Mouse (Mus musculus) thymus, adult 2 months (tissue): ENCODE measurements around the gene Gtf2h4.

ENCODE experiments used
- CTCF ChIP-seq: fragments of 200-500 bp; IDR thresholded peaks from 2 replicates; pipeline ENCODE4 v1.5.1; 2012; ENCODE audit warnings: mild to moderate bottlenecking, control low read depth, low read length, moderate library complexity, borderline replicate concordance; ENCODE audit not compliant: control insufficient read depth, poor library complexity, insufficient read depth; ENCODE audit errors: extremely low read depth
- POLR2A ChIP-seq: fragments of 200-500 bp; IDR thresholded peaks from 2 replicates; pipeline ENCODE4 v1.6.1; 2012; ENCODE audit warnings: mild to moderate bottlenecking, low read length, control low read depth, moderate library complexity; ENCODE audit not compliant: control insufficient read depth, poor library complexity, insufficient read depth; ENCODE audit errors: extremely low read depth

- TF ChIP-seq POLR2A: no peak
- TF ChIP-seq CTCF: no peak
Observed at GRCm38 (mm10) chr17:35636363-35636762, 37.2 kb downstream of the Gtf2h4 start.
